Mouse (Mus musculus) C2C12 (cell line): Measurements from ENCODE around the gene Nosip.

ENCODE experiments used
- CEBPB ChIP-seq: IDR thresholded peaks from one replicate; pipeline ENCODE4 v1.6.1; 2011; ENCODE audit warnings: low read depth, mild to moderate bottlenecking, control low read depth, moderate library complexity
- CTCF ChIP-seq: IDR thresholded peaks from one replicate; pipeline ENCODE4 v1.5.1; 2011; ENCODE audit not compliant: control insufficient read depth, insufficient read depth, insufficient read length
- FOSL1 ChIP-seq: IDR thresholded peaks from one replicate; pipeline ENCODE4 v1.8.0; 2011; ENCODE audit warnings: mild to moderate bottlenecking, low read length; ENCODE audit not compliant: poor library complexity, insufficient read depth, severe bottlenecking
- MYOG ChIP-seq: IDR thresholded peaks from one replicate; pipeline ENCODE4 v1.6.1; 2011; ENCODE audit not compliant: control insufficient read depth, insufficient read length; ENCODE audit errors: extremely low read depth
- USF1 ChIP-seq: IDR thresholded peaks from one replicate; pipeline ENCODE4 v1.6.1; 2011; ENCODE audit warnings: low read depth, mild to moderate bottlenecking, control low read depth, moderate library complexity

DNA sequence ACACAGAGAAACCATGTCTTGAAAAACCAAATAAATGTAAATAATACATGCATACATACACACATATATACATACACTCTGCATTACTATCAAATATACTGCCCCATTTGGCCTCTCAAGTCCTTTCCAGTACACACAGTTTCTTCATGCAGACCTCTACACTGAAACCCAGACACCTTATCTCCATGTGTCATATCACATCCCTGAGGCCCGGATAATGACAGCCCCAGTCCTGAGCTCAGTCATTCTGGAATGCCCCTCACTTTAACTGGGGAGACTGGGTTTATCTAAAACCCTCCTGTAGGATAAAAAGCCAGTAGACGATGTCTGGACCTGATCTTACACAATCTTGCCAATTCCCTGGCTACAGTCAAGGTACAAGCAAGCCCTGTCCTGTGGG lies 51.2 kb downstream of the Nosip start:
- no peak for TF ChIP-seq CTCF
- no peak for TF ChIP-seq USF1
- TF ChIP-seq CEBPB: no peak
- TF ChIP-seq MYOG: no peak
- no peak for TF ChIP-seq FOSL1
